Mouse (Mus musculus): ENCODE measurements around the gene Mettl27.

GRCm38 (mm10) chr5:134901644-134902027, 30.5 kb upstream of the Mettl27 start:
- TF ChIP-seq CTCF (conservative IDR thresholded peaks at IDR 0.05; ENCODE audit: low read length) (no peak), NANOG (IDR thresholded peaks at IDR 0.05; ENCODE audit: borderline replicate concordance, low read length) (no peak)
